Mouse (Mus musculus): ENCODE measurements at regions not wholly inside any gene's neighbourhood (a gene's known extent, or its start where the extent isn't known, plus 50 kb on each side); places are given as distances from the start of the nearest gene placed in this dataset.

- H3K36me3 ChIP-seq (replicated peaks in 1 of 2; ENCODE audit: control insufficient read depth in 1 of 2, insufficient read depth in 1 of 2, low read length in 1 of 2): no peaks in the 10 kb centered on the region
- H3K4me1 ChIP-seq (ENCODE audit: control insufficient read depth in 1 of 2, insufficient read depth in 2 of 2): peaks cover 3 to 12% of the 10 kb centered on the region in 2 experiments; a peak in 2 of 4 replicates
- peaks cover 3% of the 10 kb centered on the region for H3K9me3 ChIP-seq (replicated peaks; ENCODE audit: low read length)
- H3K9ac ChIP-seq (ENCODE audit: insufficient read depth, low read depth): no peak overlapping the region
- H3K79me2 ChIP-seq (replicated peaks; ENCODE audit: control insufficient read depth, extremely low read depth, insufficient read depth, poor library complexity, severe bottlenecking): no peaks in the 10 kb centered on the region
- H3K27ac ChIP-seq (ENCODE audit: insufficient read depth, low read depth): no peak overlapping the region
- H3K27me3 ChIP-seq (replicated peaks): no peaks in the 10 kb centered on the region
- no peak for DNase-seq (ENCODE audit: extremely low read depth)
- no peak overlapping the region for H3K4me3 ChIP-seq (replicated peaks in 1 of 3; ENCODE audit: low read depth in 2 of 3, low read length in 2 of 3, poor library complexity in 1 of 3)
- in situ Hi-C loops (cut with MboI; ENCODE audit: low pct_ligation_motif_present, low pct_unique_long_range_greater_than_20kb, low sequenced_read_pairs): no loop called here
- dilution Hi-C loops (cut with MboI; ENCODE audit: extremely low pct_ligation_motif_present, extremely low pct_unique_long_range_greater_than_20kb, low sequenced_read_pairs): no loop called here
- no peak for TF ChIP-seq USF2 (conservative IDR thresholded peaks at IDR 0.05; ENCODE audit: low read depth, low read length)
- TF ChIP-seq MAFK (IDR thresholded peaks at IDR 0.05; ENCODE audit: insufficient replicate concordance, low read length): no peak
- no peak for TF ChIP-seq E2F4 (IDR thresholded peaks at IDR 0.05; ENCODE audit: insufficient replicate concordance, low read depth, low read length)
- no peak for TF ChIP-seq MAX (IDR thresholded peaks at IDR 0.05; ENCODE audit: low read length)
- no peak for TF ChIP-seq JUND (conservative IDR thresholded peaks at IDR 0.05; ENCODE audit: low read depth, low read length)
- no peak for TF ChIP-seq KAT2A (IDR thresholded peaks at IDR 0.05; ENCODE audit: insufficient replicate concordance, low read length)
- no peak for TF ChIP-seq CTCF (conservative IDR thresholded peaks at IDR 0.05 in 1 of 2, IDR thresholded peaks at IDR 0.05 in 1 of 2; ENCODE audit: low read depth in 2 of 2, low read length in 2 of 2)
- TF ChIP-seq ZKSCAN1 (IDR thresholded peaks at IDR 0.05; ENCODE audit: borderline replicate concordance, low read depth, low read length): no peak
- TF ChIP-seq EP300 (IDR thresholded peaks at IDR 0.05; ENCODE audit: low read length): no peak
- TF ChIP-seq NELFE (IDR thresholded peaks at IDR 0.05; ENCODE audit: low read depth, low read length): no peak
- TF ChIP-seq NRF1 (IDR thresholded peaks at IDR 0.05; ENCODE audit: low read depth, low read length): no peak
- no peak for TF ChIP-seq TBP (conservative IDR thresholded peaks at IDR 0.05; ENCODE audit: low read depth, low read length)
- no peak for TF ChIP-seq ZNF384 (IDR thresholded peaks at IDR 0.05; ENCODE audit: low read depth, low read length)
- no peak overlapping the region for H3K4me2 ChIP-seq (ENCODE audit: insufficient read depth, low read depth, poor library complexity, severe bottlenecking)
Observed at GRCm38 (mm10) chr12:35746691-35747299, 178.6 kb upstream of the Agr3 start.

- TF ChIP-seq RCOR1 (conservative IDR thresholded peaks at IDR 0.05; ENCODE audit: low read depth, low read length): no peak
- TF ChIP-seq POLR2A (IDR thresholded peaks at IDR 0.05; ENCODE audit: low read depth, low read length): no peak
- TF ChIP-seq CHD2 (IDR thresholded peaks at IDR 0.05; ENCODE audit: low read length): no peak
- TF ChIP-seq BHLHE40 (IDR thresholded peaks at IDR 0.05; ENCODE audit: low read depth, low read length): no peak
- no peak for TF ChIP-seq GABPA (IDR thresholded peaks at IDR 0.05; ENCODE audit: insufficient replicate concordance, low read depth, low read length)
- no peak for TF ChIP-seq ZC3H11A (IDR thresholded peaks at IDR 0.05; ENCODE audit: low read depth, low read length)
- no peak for TF ChIP-seq MAZ (IDR thresholded peaks at IDR 0.05; ENCODE audit: low read depth, low read length)
- TF ChIP-seq KAT2A (IDR thresholded peaks at IDR 0.05; ENCODE audit: insufficient replicate concordance, low read length): no peak
- no peak for TF ChIP-seq ETS1 (conservative IDR thresholded peaks at IDR 0.05; ENCODE audit: low read depth, low read length)
- TF ChIP-seq USF1 (IDR thresholded peaks at IDR 0.05; ENCODE audit: low read depth, low read length): no peak
- TF ChIP-seq ZMIZ1 (IDR thresholded peaks at IDR 0.05; ENCODE audit: low read depth, low read length): no peak
- no peak for TF ChIP-seq MAX (IDR thresholded peaks at IDR 0.05; ENCODE audit: low read length)
- no peak for TF ChIP-seq JUND (conservative IDR thresholded peaks at IDR 0.05; ENCODE audit: low read depth, low read length)
- H3K4me2 ChIP-seq (ENCODE audit: insufficient read depth, low read depth, poor library complexity, severe bottlenecking): no peak overlapping the region
- H3K9me3 ChIP-seq (replicated peaks; ENCODE audit: low read length): no peaks in the 10 kb centered on the region
- H3K27ac ChIP-seq (ENCODE audit: insufficient read depth, low read depth): no peak overlapping the region
- dilution Hi-C loops (cut with MboI; ENCODE audit: extremely low pct_ligation_motif_present, extremely low pct_unique_long_range_greater_than_20kb, low sequenced_read_pairs) (no loop called here), in situ Hi-C loops (cut with MboI; ENCODE audit: low pct_ligation_motif_present, low pct_unique_long_range_greater_than_20kb, low sequenced_read_pairs) (no loop called here)
- no peak overlapping the region for H3K4me3 ChIP-seq (replicated peaks in 1 of 3; ENCODE audit: low read depth in 2 of 3, low read length in 2 of 3, poor library complexity in 1 of 3)
- peaks cover 2 to 3% of the 10 kb centered on the region in 2 experiments; a peak in 2 of 4 replicates for H3K4me1 ChIP-seq (ENCODE audit: control insufficient read depth in 1 of 2, insufficient read depth in 2 of 2)
- no peaks in the 10 kb centered on the region for H3K27me3 ChIP-seq (replicated peaks)
- no peak overlapping the region for H3K9ac ChIP-seq (ENCODE audit: insufficient read depth, low read depth)
- H3K79me2 ChIP-seq (replicated peaks; ENCODE audit: control insufficient read depth, extremely low read depth, insufficient read depth, poor library complexity, severe bottlenecking): no peaks in the 10 kb centered on the region
- H3K36me3 ChIP-seq (replicated peaks in 1 of 2; ENCODE audit: control insufficient read depth in 1 of 2, insufficient read depth in 1 of 2, low read length in 1 of 2): no peaks in the 10 kb centered on the region
- DNase-seq (ENCODE audit: extremely low read depth): no peak
Observed at GRCm38 (mm10) chr12:35742729-35743128, 182.7 kb upstream of the Agr3 start.

All from CH12.LX (cell line).